Mouse (Mus musculus): ENCODE data around the gene Ftl1. TPM values are rescaled to one million over a fixed set of nuclear protein-coding genes. Genes with fewer than 3 reads are reported as not detected.
A peak's percentile ranks its signal among the peaks of the same experiment; 100 is the strongest.
"Not testable (repeated sequence)": the region's sequence is repeated elsewhere in the genome, so short reads cannot be mapped to it uniquely, and the experiment has no call there.

The Ftl1 gene
- polyA plus RNA-seq (2016; fragmentation: Nextera tagmentation; extraction: Ambion mirVana) = 5,718 and 6,089 TPM in 2 replicates

DNA sequence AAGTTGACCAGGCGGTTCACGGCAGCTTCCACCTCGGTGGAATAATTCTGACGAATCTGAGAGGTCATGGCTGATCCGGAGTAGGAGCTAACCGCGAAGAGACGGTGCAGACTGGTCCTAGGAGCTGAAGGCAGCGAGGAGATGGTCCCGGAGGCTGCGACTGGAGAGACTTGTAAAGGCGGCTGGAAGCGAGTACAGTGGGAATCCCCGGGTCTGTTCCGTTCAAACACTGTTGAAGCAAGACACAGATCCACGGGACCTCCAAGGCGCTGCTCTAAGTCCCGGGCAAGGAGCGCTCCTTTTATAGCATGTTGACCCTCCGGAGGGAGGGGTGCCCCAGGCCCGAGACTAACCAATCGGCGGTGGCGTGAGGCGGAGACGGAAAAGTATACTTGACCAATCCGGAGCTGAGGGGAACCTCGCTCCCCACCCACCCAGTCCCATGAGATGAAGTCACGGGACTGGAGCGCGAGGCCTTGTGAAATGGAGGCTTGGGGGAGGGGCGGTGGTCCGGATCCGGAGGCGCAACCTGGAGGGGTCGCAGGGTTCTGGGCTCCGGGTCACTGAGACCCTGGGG lies at the start of gene Ftl1:
Gene Ftl1, minus strand, starts transcription at position 321 of the 577 bp plus-strand sequence.
- peak within 1 kb of the TSS; percentile 77 for H3K4me3 ChIP-seq
- under 1% methylated on average over 30 of the region's 37 CpGs for WGBS
- not testable (repeated sequence) for H3K27me3 ChIP-seq; H3K9me3 ChIP-seq (replicated peaks)
- peak within 1 kb of the TSS; percentile 91 for H3K9ac ChIP-seq
- peaks cover 66% of the 10 kb centered on the region for H3K36me3 ChIP-seq
- peaks cover 41% of the 10 kb centered on the region for H3K4me1 ChIP-seq
- peak within 1 kb of the TSS; percentile 85 for H3K4me2 ChIP-seq (replicated peaks)
- H3K27ac ChIP-seq = peak within 1 kb of the TSS; percentile 95
- peak; percentile 97 for ATAC-seq (ENCODE audit: low FRiP score)

DNA sequence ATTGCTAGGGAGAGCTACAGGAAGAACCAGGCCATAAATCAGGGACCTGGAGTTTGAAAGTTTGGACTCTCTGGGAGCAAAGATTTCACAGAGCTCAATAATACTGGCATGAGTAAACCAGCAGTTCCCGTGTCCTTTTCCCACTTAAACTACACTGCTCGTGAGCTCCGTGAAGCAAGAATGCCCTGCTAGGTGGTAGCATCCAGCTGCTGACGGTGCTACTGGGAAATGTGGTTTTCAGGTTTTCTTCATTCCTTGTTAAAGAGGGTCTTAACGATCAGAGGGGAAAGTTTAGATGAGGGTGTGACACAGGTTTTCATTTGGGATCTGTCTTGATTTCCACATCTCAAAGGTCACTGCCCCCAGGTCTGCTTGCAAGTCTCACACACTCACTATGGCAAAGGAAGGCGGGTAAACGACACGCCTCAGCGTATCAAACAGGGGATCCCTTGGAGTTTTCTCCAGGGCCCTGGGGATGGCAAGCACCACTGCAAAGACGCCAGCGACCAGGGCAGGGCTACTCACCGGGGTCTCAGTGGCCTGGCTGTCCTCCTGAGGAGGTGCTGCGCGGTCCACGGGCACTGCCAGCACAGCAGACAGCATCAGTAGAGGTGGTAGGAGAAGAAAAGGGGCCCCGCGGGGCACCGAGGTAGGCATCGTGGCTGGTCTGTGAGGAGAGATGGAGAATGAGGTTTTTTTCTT lies 49.6 kb upstream of the Ftl1 start:
- ATAC-seq (ENCODE audit: low FRiP score) = peak; percentile 26
- Histone ChIP-seq H3K4me3 (peak overlapping the region; percentile 61), H3K9me3 (replicated peaks) (no peaks in the 10 kb centered on the region), H3K4me2 (replicated peaks) (peak overlapping the region; percentile 80), H3K27ac (no peak overlapping the region), H3K27me3 (no peaks in the 10 kb centered on the region), H3K9ac (peak overlapping the region; percentile 80), H3K4me1 (peaks cover 13% of the 10 kb centered on the region), H3K36me3 (peaks cover 19% of the 10 kb centered on the region)
- 46% methylated on average over 19 of the region's 19 CpGs for WGBS

DNA sequence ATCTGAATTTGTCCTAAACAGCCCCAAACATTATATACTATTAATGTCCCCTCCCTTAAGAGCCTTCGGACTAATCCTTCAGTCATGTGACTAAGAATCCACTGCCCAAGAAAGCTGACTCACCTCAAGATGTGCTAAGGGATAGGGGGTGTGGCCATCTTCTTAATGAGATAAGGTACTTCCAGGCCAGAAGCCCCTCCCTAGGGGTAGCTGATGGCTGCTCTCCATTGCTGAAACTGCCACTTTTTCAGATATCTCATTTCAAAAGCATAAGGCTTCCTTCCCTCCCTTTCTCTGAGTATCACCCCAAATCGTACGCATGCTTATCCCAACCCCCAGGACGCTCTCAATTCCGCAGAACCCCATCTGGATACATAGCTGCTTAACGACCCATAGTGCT lies 48.9 kb upstream of the Ftl1 start:
- Histone ChIP-seq H3K27ac (no peak overlapping the region), H3K9ac (no peak overlapping the region), H3K4me3 (0 out of 2 replicates have a peak overlapping the region, but pooled peaks have one; percentile 61), H3K4me1 (peaks cover 13% of the 10 kb centered on the region), H3K4me2 (replicated peaks) (peak overlapping the region; percentile 80), H3K27me3 (no peaks in the 10 kb centered on the region), H3K9me3 (replicated peaks) (no peaks in the 10 kb centered on the region), H3K36me3 (peaks cover 19% of the 10 kb centered on the region)
- WGBS = 88% methylated on average over 6 of the region's 6 CpGs
- no peak for ATAC-seq (ENCODE audit: low FRiP score)

DNA sequence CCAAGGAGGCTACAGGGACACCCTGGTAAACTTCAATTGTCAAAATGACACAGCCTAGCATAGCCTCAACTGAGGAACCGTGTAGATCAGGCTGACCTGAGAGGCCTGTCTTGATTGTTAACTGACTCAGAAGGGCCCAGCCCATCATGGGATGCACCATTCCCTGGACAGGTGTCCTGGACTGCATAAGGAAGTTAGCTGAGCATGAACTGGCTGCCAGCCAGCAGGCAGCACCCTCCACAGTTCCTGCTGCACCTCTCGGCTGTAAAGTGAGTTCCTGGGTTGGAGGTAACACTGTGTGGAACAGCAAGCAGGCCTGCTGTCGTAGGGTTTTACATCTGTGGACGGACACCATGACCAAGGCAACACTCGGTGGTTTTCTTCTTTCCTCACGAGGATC lies 47.9 kb upstream of the Ftl1 start:
- H3K4me3 ChIP-seq = no peak overlapping the region
- H3K27ac ChIP-seq = no peak overlapping the region
- H3K9me3 ChIP-seq (replicated peaks) = no peaks in the 10 kb centered on the region
- H3K4me2 ChIP-seq (replicated peaks) = no peak overlapping the region
- 88% methylated on average over 6 of the region's 6 CpGs for WGBS
- no peak for ATAC-seq (ENCODE audit: low FRiP score)
- peaks cover 24% of the 10 kb centered on the region for H3K36me3 ChIP-seq
- H3K27me3 ChIP-seq = no peaks in the 10 kb centered on the region
- H3K9ac ChIP-seq = no peak overlapping the region
- H3K4me1 ChIP-seq = peaks cover 13% of the 10 kb centered on the region

DNA sequence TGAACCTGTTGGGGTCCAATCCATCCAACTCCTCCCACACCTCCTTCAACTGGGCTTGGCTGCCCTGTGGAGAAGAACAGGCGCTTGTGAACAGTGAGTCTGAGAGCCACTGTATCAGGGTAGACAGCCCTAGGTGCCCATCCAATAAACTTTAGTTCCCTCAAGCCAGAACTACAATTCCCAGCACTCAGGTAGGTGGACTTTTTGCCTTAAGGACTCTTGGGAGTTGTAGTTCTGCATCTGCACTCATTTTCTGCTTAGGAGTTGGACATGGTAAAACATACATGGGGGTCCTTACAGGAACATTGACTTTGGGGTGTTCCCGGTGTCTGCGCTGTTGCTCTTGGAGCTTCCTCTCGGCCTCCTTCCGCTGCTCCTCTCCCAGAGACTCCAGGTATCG lies 38.7 kb upstream of the Ftl1 start:
- no peak overlapping the region for H3K9ac ChIP-seq
- no peaks in the 10 kb centered on the region for H3K27me3 ChIP-seq
- H3K27ac ChIP-seq = no peak overlapping the region
- WGBS = 95% methylated on average over 6 of the region's 6 CpGs
- no peaks in the 10 kb centered on the region for H3K4me1 ChIP-seq
- ATAC-seq (ENCODE audit: low FRiP score) = no peak
- no peak overlapping the region for H3K4me2 ChIP-seq (replicated peaks)
- H3K4me3 ChIP-seq = no peak overlapping the region
- H3K9me3 ChIP-seq (replicated peaks) = no peaks in the 10 kb centered on the region
- peaks cover 84% of the 10 kb centered on the region for H3K36me3 ChIP-seq

DNA sequence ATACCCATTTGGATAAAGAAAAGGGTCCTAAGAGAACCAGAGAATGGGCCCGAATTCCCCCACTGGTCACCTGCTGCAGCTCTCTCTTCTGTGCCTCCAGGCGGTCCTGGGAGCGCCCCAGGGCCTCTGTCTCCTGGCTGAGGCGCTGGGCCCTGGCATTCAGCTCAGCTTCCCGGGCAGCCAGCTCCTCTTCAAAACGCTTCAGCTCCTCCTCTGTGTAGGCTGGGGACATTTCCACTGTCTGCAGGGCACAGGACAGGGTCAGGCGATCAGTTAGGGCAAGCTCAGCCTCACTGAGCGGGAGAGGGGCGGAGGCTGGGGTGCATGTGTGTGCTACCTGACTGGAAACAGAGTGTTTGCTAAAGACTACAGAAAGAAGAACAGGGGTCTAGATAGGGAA lies 34.9 kb upstream of the Ftl1 start:
- WGBS = 86% methylated on average over 9 of the region's 9 CpGs
- peaks cover 9% of the 10 kb centered on the region for H3K4me1 ChIP-seq
- H3K36me3 ChIP-seq = peaks cover 67% of the 10 kb centered on the region
- no peaks in the 10 kb centered on the region for H3K27me3 ChIP-seq
- no peak overlapping the region for H3K27ac ChIP-seq
- no peak overlapping the region for H3K4me3 ChIP-seq
- no peaks in the 10 kb centered on the region for H3K9me3 ChIP-seq (replicated peaks)
- H3K9ac ChIP-seq = no peak overlapping the region
- ATAC-seq (ENCODE audit: low FRiP score) = no peak
- no peak overlapping the region for H3K4me2 ChIP-seq (replicated peaks)

DNA sequence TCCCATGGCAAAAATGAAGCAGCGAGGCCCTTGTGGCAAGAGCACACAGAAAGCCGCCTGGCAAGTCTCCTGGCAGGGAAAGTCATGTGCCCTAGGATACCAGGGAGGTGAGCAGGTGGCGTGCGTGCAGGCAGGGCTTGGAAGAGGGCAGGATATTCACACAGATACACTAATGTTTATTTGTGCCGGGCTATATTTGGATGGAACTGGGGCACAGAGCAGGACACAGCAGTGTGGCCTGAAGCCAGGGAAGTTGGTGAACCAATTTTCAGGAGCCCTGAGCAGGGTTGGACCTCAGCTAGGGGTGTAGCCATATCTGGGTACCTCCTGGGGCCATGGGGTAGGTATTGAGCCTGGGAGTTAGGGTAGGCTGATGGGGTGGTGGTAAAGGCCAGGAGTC lies 33.3 kb upstream of the Ftl1 start:
- ATAC-seq (ENCODE audit: low FRiP score) = no peak

DNA sequence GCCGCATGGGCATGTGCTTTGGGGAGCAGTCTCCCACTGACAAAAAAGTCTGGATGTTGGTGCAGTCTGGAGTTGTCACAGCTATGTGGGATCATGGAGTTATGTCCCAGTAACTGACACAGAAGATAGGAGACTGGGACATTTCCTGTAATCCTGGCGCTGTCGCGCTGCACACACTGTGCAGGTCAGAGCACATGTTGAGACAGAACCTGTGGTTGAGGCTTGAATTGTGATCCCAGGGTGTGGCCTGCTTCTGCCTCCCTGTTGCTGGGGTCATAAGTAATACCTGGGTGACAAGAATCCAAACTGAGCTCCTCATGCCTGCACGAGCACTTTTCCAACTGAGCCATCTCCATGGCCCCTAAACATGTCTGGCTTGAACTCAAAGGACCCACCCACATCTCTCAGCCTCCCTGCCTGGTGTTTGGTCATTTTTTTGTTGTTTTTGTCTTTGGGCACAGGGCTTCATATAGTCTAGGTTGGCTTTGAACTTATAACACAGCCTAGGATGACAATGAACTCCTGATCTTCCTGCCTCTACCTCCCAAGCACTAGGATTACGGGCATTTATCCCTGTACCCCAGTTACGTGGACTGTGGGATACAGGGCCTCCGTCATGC lies 32.7 kb upstream of the Ftl1 start:
- no peaks in the 10 kb centered on the region for H3K9me3 ChIP-seq (replicated peaks)
- H3K27me3 ChIP-seq = no peaks in the 10 kb centered on the region
- no peak overlapping the region for H3K4me3 ChIP-seq
- no peak overlapping the region for H3K27ac ChIP-seq
- H3K36me3 ChIP-seq = peaks cover 45% of the 10 kb centered on the region
- H3K9ac ChIP-seq = no peak overlapping the region
- no peak for ATAC-seq (ENCODE audit: low FRiP score)
- H3K4me2 ChIP-seq (replicated peaks) = no peak overlapping the region
- 94% methylated on average over 8 of the region's 8 CpGs for WGBS
- peaks cover 21% of the 10 kb centered on the region for H3K4me1 ChIP-seq

More for the DNA sequence above, 33.3 kb upstream of the Ftl1 start:
- 97% methylated on average over 5 of the region's 5 CpGs for WGBS
- H3K36me3 ChIP-seq = peaks cover 51% of the 10 kb centered on the region
- no peak overlapping the region for H3K4me2 ChIP-seq (replicated peaks)
- no peak overlapping the region for H3K4me3 ChIP-seq
- H3K9ac ChIP-seq = no peak overlapping the region
- H3K4me1 ChIP-seq = peaks cover 18% of the 10 kb centered on the region
- H3K27ac ChIP-seq = no peak overlapping the region
- H3K27me3 ChIP-seq = no peaks in the 10 kb centered on the region
- H3K9me3 ChIP-seq (replicated peaks) = no peaks in the 10 kb centered on the region

DNA sequence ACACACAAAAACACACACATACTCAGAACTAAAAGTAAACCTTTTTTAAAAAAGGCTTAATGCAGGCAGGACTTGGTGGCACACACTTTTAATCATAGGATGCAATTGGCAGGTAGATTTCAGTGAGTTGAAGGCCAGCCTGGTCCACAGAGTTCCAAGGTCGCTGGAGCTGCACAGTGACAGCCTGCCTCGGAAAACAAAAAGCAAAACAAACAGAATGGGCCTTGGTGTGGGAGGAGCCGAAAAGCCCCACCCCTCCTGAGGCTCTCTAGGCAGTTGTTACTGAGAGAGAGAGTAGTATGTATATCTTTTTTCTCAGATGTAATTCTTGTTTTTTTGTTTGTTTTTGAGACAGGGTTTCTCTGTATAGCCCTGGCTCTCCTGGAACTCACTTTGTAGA lies 31.6 kb upstream of the Ftl1 start:
- Histone ChIP-seq H3K4me1 (peaks cover 21% of the 10 kb centered on the region), H3K4me3 (no peak overlapping the region), H3K27ac (no peak overlapping the region), H3K9ac (no peak overlapping the region), H3K36me3 (peaks cover 35% of the 10 kb centered on the region), H3K4me2 (replicated peaks) (no peak overlapping the region), H3K27me3 (no peaks in the 10 kb centered on the region), H3K9me3 (replicated peaks) (no peaks in the 10 kb centered on the region)
- WGBS = 18% methylated on average over 3 of the region's 3 CpGs
- ATAC-seq (ENCODE audit: low FRiP score) = no peak

DNA sequence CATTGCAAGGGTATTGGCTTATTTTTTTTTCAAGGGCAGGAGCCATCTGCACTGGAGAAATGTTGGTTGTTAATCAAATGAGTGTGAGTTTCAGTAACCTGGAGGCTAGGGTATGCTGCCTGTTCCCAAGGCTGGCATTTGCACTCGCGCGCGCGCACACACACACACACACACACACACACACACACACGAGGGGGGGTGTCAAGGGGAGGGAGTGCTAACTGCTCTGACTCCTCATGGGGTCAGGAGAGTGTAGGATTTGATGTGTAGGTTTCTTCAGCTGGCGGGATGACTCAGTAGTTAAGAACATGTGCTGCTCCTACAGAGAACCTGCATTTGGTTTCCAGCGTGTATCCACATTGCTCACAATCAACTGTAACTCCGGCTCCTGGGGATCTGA lies 31.1 kb upstream of the Ftl1 start:
- Histone ChIP-seq H3K27me3 (no peaks in the 10 kb centered on the region), H3K4me3 (no peak overlapping the region), H3K9ac (peak overlapping the region; percentile 3; the same call in 1 of the 2 replicates), H3K27ac (no peak overlapping the region), H3K4me1 (peaks cover 21% of the 10 kb centered on the region), H3K9me3 (replicated peaks) (no peaks in the 10 kb centered on the region), H3K4me2 (replicated peaks) (no peak overlapping the region), H3K36me3 (peaks cover 33% of the 10 kb centered on the region)
- no peak for ATAC-seq (ENCODE audit: low FRiP score)
- WGBS = 52% methylated on average over 9 of the region's 9 CpGs

DNA sequence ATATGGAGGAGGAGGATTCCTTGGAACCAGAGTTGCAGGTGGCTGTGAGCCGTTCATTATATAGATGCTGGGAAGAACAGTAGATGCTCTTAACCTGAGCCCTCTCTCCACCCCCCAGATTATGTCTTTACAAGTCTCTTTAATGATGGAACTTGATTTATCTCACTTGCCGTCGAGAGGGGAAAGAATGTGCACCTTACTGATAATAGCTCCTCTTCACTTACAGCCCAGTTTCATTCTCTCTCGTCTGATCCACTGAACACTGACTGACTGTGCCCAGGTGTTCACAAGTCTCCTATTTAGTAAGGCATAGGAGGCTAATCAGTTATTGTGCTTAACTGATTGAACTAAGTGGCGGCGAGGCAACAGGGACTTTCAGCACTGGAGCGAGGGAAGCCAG lies 29.9 kb upstream of the Ftl1 start:
- no peak overlapping the region for H3K27ac ChIP-seq
- peaks cover 22% of the 10 kb centered on the region for H3K36me3 ChIP-seq
- no peaks in the 10 kb centered on the region for H3K9me3 ChIP-seq (replicated peaks)
- H3K4me2 ChIP-seq (replicated peaks) = no peak overlapping the region
- H3K4me3 ChIP-seq = no peak overlapping the region
- H3K9ac ChIP-seq = no peak overlapping the region
- peaks cover 21% of the 10 kb centered on the region for H3K4me1 ChIP-seq
- WGBS = 84% methylated on average over 7 of the region's 7 CpGs
- no peak for ATAC-seq (ENCODE audit: low FRiP score)
- H3K27me3 ChIP-seq = no peaks in the 10 kb centered on the region

DNA sequence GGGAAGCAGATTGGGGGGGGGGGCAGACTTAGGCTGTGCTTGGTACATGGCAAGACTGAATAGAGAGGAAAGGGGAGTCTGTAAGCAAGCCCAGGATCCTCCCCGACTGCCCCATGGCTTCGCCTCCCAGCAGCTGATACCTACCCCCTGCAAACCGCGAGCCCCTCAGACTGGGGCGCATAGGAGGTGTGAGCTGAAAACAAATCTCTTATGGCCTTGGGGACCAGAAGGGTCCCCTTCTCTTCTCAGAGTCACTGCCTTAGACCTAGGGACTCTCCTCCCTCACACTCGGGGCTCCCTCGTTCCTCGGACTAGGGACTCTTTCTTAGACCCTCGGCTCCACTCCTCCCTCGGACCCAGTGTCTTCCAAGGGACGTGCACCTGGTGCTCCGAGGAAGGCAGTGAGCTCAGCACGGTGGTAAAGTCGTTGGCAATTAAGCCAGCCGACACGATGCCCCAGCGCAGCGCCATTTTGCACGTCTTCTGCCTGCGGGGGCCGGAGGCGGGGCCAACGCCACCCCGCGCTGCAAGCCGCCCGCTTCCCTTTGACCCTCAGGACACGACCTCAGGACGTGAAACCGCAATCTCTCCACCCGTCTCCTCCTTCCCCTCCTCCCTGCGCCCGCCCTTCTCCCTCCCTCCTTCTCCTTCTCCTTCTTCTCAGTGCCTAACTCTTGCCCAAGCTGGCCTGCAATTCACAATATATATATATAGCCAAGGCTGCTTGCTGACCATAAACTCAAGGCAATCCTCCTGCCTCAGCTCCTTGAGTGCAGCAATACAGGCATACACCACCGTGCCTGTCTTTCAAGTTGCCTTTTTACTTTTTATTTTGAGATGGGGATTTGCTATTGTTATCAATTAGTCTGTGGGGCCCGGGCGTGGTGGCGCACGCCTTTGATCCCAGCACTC lies 28.9 kb upstream of the Ftl1 start, which contains the start of gene Dhdh:
Gene Dhdh, minus strand, starts transcription at position 513 of the 912 bp plus-strand sequence.
- Histone ChIP-seq H3K27me3 (no peaks in the 10 kb centered on the region), H3K9ac (peak within 1 kb of the TSS; percentile 58), H3K4me3 (peak within 1 kb of the TSS; percentile 40), H3K4me2 (replicated peaks) (peak within 1 kb of the TSS; percentile 68), H3K27ac (peak within 1 kb of the TSS; percentile 45), H3K36me3 (peaks cover 11% of the 10 kb centered on the region), H3K9me3 (replicated peaks) (no peaks in the 10 kb centered on the region), H3K4me1 (peaks cover 21% of the 10 kb centered on the region)
- peak; percentile 69 for ATAC-seq (ENCODE audit: low FRiP score)
- WGBS = 8% methylated on average over 38 of the region's 38 CpGs

Measured in hindbrain, embryonic 12.5 days (tissue).